Mouse (Mus musculus) kidney, postnatal 0 days (tissue): ENCODE measurements around the gene Plekhg3. TPM values are rescaled to one million over a fixed set of nuclear protein-coding genes. Genes with fewer than 3 reads are reported as not detected.

ENCODE experiments used
- ATAC-seq: fragments of 200-750 bp; cut with Nextera tagmentation; replicated peaks from 2 replicates; pipeline ENCODE4 v1.8.0; 2017; ENCODE audit warnings: low read depth, moderate number of reproducible peaks, moderate TSS enrichment, moderate library complexity; ENCODE audit not compliant: low FRiP score
- DNase-seq: peaks from one replicate; pipeline ENCODE4 v3.0.0-alpha.2; 2016; ENCODE audit warnings: low spot score
- H3K27ac ChIP-seq: fragments of 300-500 bp; sonication (generic); 2 replicates; pipeline ENCODE4 v1.5.1; 2014; ENCODE audit warnings: mild to moderate bottlenecking
- H3K27me3 ChIP-seq: fragments of 300-500 bp; sonication (generic); 2 replicates; pipeline ENCODE4 v1.6.1; 2014; ENCODE audit warnings: low read length, mixed read lengths; ENCODE audit not compliant: insufficient read depth
- H3K36me3 ChIP-seq: fragments of 300-500 bp; sonication (generic); 2 replicates; pipeline ENCODE4 v1.6.1; 2014; ENCODE audit warnings: low read length, mixed read lengths; ENCODE audit not compliant: insufficient read depth
- H3K4me1 ChIP-seq: fragments of 300-500 bp; sonication (generic); replicated peaks from 2 replicates; pipeline ENCODE4 v1.6.1; 2014; ENCODE audit warnings: antibody characterized with exemption, low read length, mixed read lengths; ENCODE audit not compliant: insufficient read depth
- H3K4me2 ChIP-seq: fragments of 300-500 bp; sonication (generic); 2 replicates; pipeline ENCODE4 v1.6.1; 2014; ENCODE audit warnings: mild to moderate bottlenecking, low read length, moderate library complexity, mixed read lengths
- H3K4me3 ChIP-seq: fragments of 300-500 bp; sonication (generic); replicated peaks from 2 replicates; pipeline ENCODE4 v1.5.1; 2014; ENCODE audit warnings: low read depth, low read length
- H3K9ac ChIP-seq: fragments of 300-500 bp; sonication (generic); 2 replicates; pipeline ENCODE4 v1.6.1; 2014; ENCODE audit warnings: low read depth, low read length
- H3K9me3 ChIP-seq: fragments of 300-500 bp; sonication (generic); replicated peaks from 2 replicates; pipeline ENCODE4 v1.6.1; 2016; ENCODE audit warnings: low read length, inconsistent platforms, mixed read lengths
- CTCF ChIP-seq: IDR thresholded peaks from 2 replicates; pipeline ENCODE4 v1.5.1; 2016; ENCODE audit warnings: antibody characterized with exemption, low read depth, mild to moderate bottlenecking, moderate library complexity
- WGBS: fragments of 180-500 bp; shearing (Covaris S2); extraction: QIAGEN DNeasy Blood & Tissue Kit; methylation state at CpG from one replicate; pipeline ENCODE4 v1.1.7; 2014; 5-methylcytosine and 5-hydroxymethylcytosine counted together
- polyA plus RNA-seq: library from polyadenylated mRNA; unstranded; fragments of >200 nt; fragmentation: Nextera tagmentation; extraction: Ambion mirVana; gene quantifications from 2 replicates; pipeline ENCODE4 v1.2.1, GENCODE M21; 2015

Plekhg3 gene
- polyA plus RNA-seq, 1 experiment from 2014 or later, result 14.9 TPM

DNA sequence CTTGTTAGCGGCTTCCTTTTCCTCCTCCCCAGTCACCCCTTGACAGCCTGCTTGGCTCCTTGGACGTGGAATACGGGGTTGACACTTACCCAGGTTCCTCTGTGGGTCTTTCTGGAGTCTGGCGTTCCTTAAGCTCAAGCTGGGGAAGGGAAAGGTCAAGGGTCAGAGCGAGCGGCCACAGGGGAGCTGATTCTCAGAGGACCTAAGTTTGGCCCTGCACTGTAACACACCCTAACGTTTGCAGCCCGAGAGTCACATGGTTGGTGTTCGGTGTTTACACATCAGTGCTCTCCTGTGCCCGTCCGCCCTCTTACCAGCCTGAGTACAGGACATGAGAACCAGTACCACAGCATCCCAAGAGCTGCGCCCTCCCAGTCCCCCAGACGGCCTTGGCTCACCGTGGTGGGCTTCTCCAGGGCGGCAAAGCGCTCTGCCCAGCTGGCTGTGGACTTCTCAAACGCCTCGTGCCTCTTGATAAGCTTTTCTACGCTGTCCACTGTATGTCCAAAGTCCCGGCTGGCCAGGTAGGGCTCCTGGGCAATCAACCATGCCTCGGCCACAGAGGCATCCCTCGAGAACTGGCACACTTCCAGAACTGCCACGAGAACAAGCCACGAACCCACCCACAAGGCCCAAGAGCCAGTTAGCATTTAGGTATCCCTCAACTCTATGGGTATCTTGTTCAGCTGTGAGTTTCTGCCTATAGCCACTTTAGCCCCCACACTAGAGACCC, 67.7 kb downstream of the Plekhg3 start:
- Histone ChIP-seq H3K4me2 (no peak overlapping the region), H3K4me3 (no peak overlapping the region), H3K9me3 (no peaks in the 10 kb centered on the region), H3K4me1 (0 out of 2 replicates have a peak, but pooled peaks cover 8% of the 10 kb centered on the region), H3K27me3 (no peaks in the 10 kb centered on the region), H3K27ac (no peak overlapping the region), H3K36me3 (no peaks in the 10 kb centered on the region), H3K9ac (no peak overlapping the region)
- no peak for TF ChIP-seq CTCF
- ATAC-seq (peak; percentile 31), DNase-seq (no peak)
- 60% methylated on average over 24 of the region's 24 CpGs for WGBS

DNA sequence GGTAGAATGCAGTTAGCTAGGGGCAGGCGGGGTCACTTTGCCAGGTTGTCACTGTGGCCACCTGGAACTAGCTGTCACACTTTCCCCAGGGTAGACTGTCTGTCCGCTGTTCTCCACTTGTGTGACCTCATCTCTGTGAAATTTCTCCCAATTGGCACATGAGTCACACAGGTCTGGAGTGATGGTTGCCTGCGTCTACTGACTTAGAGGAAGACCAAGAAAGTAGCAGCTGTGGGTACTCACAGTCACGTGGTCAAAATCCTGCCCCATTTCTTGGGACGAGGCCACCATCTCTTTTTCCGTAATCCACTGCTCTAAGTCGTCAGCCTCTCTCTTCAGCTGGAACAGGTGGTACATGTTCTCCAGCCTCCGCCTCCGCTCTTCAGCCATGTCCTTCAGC, 73.1 kb downstream of the Plekhg3 start:
- H3K4me2 ChIP-seq, result no peak overlapping the region
- no peak overlapping the region for H3K27ac ChIP-seq
- ATAC-seq (no peak), DNase-seq (no peak)
- TF ChIP-seq CTCF, result no peak
- no peaks in the 10 kb centered on the region for H3K27me3 ChIP-seq
- no peaks in the 10 kb centered on the region for H3K4me1 ChIP-seq
- H3K9ac ChIP-seq, result no peak overlapping the region
- no peak overlapping the region for H3K4me3 ChIP-seq
- H3K9me3 ChIP-seq, result no peaks in the 10 kb centered on the region
- WGBS, result 78% methylated on average over 9 of the region's 9 CpGs
- no peaks in the 10 kb centered on the region for H3K36me3 ChIP-seq

DNA sequence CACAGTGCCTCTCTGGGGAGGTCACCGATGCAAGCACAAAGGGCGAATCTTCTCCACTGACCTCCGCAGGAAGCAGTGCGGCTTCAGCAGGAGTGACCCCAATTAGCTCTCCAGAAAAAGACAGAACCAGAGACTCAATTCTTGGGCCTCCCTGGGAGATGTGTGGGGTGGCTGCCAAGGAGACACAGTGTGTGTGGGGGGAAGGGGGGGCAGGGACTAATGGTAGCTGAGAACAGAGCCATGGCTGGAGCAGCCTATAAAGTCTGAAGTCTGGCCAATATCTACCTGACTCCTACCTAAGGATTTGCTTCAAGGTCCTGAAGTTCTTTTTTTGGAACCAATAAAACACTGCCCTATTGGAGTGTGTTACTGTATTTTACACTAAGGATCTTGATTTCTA, 73.9 kb downstream of the Plekhg3 start:
- ATAC-seq (no peak), DNase-seq (no peak)
- no peak for TF ChIP-seq CTCF
- H3K9me3 ChIP-seq, result no peaks in the 10 kb centered on the region
- H3K36me3 ChIP-seq, result no peaks in the 10 kb centered on the region
- 64% methylated on average over 4 of the region's 4 CpGs for WGBS
- no peak overlapping the region for H3K27ac ChIP-seq
- no peaks in the 10 kb centered on the region for H3K4me1 ChIP-seq
- no peak overlapping the region for H3K9ac ChIP-seq
- no peak overlapping the region for H3K4me2 ChIP-seq
- no peak overlapping the region for H3K4me3 ChIP-seq
- no peaks in the 10 kb centered on the region for H3K27me3 ChIP-seq

DNA sequence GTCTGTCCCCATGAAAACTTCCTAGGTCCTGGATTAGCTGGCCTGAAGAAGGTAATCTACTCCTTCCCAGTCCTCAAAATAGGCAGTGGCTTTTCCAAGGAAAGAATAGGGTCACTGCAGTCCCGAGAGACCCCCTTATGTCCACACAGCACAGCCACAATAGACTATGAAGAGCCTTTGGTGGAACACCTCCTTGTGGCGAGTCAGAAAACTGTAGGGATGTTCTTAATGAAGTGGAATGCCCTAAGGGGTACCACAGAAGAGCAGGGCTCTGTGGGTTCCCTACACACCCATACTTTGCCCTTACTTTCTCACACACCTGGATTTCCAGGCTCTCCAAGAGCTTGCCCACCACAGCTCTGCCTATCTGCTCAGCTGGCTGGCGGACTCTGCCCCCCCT, 75.1 kb downstream of the Plekhg3 start:
- peak; percentile 41; the same call in 1 of the 2 replicates for TF ChIP-seq CTCF
- H3K4me3 ChIP-seq, result no peak overlapping the region
- 66% methylated on average over 3 of the region's 3 CpGs for WGBS
- ATAC-seq (no peak), DNase-seq (no peak)
- H3K4me2 ChIP-seq, result no peak overlapping the region
- H3K4me1 ChIP-seq, result no peaks in the 10 kb centered on the region
- H3K36me3 ChIP-seq, result no peaks in the 10 kb centered on the region
- no peaks in the 10 kb centered on the region for H3K9me3 ChIP-seq
- no peak overlapping the region for H3K27ac ChIP-seq
- H3K9ac ChIP-seq, result no peak overlapping the region
- no peaks in the 10 kb centered on the region for H3K27me3 ChIP-seq

DNA sequence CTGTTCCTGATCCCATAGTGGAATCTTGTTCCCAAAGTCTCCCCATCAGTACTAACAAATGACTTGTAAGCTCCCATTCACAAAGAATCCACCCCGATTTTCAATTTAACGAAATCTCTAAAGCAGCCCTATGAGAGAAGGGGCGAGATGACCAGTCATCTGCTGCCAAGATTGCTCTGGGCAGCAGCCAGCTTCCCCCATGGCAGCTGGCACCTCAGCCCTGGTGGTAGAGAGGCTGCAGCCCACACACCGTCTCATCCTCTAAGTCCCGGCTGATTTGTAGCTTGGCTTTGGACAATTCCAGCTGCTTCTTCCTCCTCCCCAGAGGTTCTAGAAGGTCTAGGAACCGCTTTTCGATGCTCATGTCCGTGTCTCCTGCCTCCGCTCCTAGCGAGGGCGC, 77.5 kb downstream of the Plekhg3 start:
- no peak for TF ChIP-seq CTCF
- no peaks in the 10 kb centered on the region for H3K27me3 ChIP-seq
- H3K4me2 ChIP-seq, result no peak overlapping the region
- H3K9ac ChIP-seq, result no peak overlapping the region
- DNase-seq (no peak), ATAC-seq (no peak)
- H3K4me3 ChIP-seq, result no peak overlapping the region
- H3K27ac ChIP-seq, result no peak overlapping the region
- H3K36me3 ChIP-seq, result no peaks in the 10 kb centered on the region
- no peaks in the 10 kb centered on the region for H3K4me1 ChIP-seq
- WGBS, result 78% methylated on average over 11 of the region's 11 CpGs
- no peaks in the 10 kb centered on the region for H3K9me3 ChIP-seq

DNA sequence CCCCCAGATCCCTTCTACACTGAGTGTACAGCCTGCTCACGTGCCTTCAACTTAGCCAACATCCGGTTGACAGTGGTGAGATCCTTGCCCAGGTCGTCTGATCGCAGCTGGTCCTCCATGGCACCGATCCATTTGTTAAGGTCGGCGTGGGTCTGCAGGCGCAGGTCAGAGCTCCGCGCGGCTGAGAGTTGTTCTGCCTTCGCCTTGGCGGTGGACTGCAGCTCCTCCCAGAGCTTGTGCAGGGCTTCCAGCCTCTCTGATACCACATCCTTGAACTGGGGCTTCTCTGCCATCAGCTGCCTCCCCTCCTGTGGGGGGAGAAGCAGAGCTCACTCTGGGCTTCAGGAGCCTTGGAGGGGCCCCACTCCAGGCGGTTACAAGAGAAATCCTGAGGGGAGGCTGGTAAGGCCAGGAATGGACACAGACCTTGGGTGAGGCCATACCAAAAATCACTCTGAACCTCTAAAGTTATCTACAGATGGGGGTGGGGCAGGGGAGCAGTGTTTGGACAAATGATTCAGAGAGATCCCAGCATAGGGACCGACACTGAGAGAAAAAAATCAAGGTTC, 78.4 kb downstream of the Plekhg3 start:
- ATAC-seq (no peak), DNase-seq (no peak)
- 80% methylated on average over 15 of the region's 15 CpGs for WGBS
- Histone ChIP-seq H3K9ac (no peak overlapping the region), H3K4me3 (no peak overlapping the region), H3K4me1 (no peaks in the 10 kb centered on the region), H3K27ac (no peak overlapping the region), H3K4me2 (no peak overlapping the region), H3K36me3 (no peaks in the 10 kb centered on the region), H3K27me3 (no peaks in the 10 kb centered on the region), H3K9me3 (no peaks in the 10 kb centered on the region)
- no peak for TF ChIP-seq CTCF

DNA sequence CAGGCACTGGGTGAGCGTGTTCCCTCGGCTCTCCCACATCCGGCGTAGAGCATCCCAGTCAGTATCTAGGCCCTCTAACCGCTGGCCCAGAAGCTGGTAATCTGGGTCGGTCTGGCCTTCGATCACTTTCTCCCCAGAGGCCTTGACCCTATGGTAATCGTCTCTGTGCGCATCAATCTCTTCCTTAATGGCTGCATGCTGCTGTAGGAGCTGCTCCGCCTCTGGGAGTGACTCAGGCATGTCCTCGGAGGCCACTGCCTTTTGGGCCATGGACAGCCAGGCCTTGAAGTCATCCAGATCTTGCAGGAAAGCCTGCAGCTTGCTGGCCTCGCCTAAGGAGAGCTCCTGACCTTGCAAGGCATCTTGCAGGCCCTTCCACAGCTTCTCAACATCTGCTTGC, 81.9 kb downstream of the Plekhg3 start:
- no peaks in the 10 kb centered on the region for H3K4me1 ChIP-seq
- H3K4me2 ChIP-seq, result no peak overlapping the region
- 80% methylated on average over 12 of the region's 12 CpGs for WGBS
- DNase-seq (no peak), ATAC-seq (no peak)
- no peaks in the 10 kb centered on the region for H3K27me3 ChIP-seq
- no peak overlapping the region for H3K9ac ChIP-seq
- no peak for TF ChIP-seq CTCF
- no peak overlapping the region for H3K4me3 ChIP-seq
- H3K9me3 ChIP-seq, result no peaks in the 10 kb centered on the region
- H3K36me3 ChIP-seq, result no peaks in the 10 kb centered on the region
- H3K27ac ChIP-seq, result no peak overlapping the region
